ENCODE assay signal across 12 mouse cellular contexts in the genomic region with DNA sequence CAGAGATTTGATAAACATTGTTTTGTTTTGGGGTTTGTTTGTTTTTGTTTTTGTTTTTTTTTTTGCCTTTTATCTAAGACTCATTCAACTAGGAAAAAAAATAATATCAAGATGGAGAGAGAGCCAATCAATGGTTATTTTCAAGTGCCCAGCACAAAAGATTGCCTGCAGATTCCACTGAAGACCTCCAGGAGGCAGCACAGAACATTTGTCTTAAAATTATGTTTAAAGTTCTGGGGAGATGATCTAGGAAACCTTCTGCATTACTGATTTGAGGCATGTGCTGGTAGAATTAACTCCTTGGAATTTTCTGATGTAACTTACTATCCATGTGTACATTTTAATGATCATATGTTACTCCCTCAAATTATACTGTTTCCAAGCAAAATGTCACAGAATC.
DNase-seq lines count a peak whose midpoint lies in the region; ATAC-seq and TF ChIP-seq lines count a peak whose summit lies in the region.
"Had no signal": no experiment of that assay in that cellular context is flagged by ENCODE, and none has a peak within 500 bp of the region (broad histone marks: within the 10 kb centered on the region; RNA-seq: fewer than 3 reads in every experiment).

No protein-coding gene starts in this region.

- no peak overlapping the region for H3K4me2 ChIP-seq in forebrain, embryonic 14.5 days (ENCODE audit: low read length)
- no peak overlapping the region for H3K4me2 ChIP-seq in forebrain, embryonic 16.5 days (ENCODE audit: low read length)
- no peak overlapping the region for H3K4me2 ChIP-seq in lung, postnatal 0 days (replicated peaks; ENCODE audit: low read depth, low read length)
- H3K4me2 ChIP-seq: forebrain, embryonic 12.5 days; midbrain, embryonic 12.5 days had no signal

- H3K9me3 ChIP-seq in forebrain, embryonic 14.5 days (replicated peaks; ENCODE audit: control insufficient read depth, low read length), result no peaks in the 10 kb centered on the region
- no peaks in the 10 kb centered on the region for H3K9me3 ChIP-seq in forebrain, embryonic 16.5 days (ENCODE audit: control insufficient read depth, low read length)
- H3K9me3 ChIP-seq in lung, postnatal 0 days (ENCODE audit: low read length), result no peaks in the 10 kb centered on the region
- H3K9me3 ChIP-seq: forebrain, embryonic 12.5 days; midbrain, embryonic 12.5 days had no signal

- no peak overlapping the region for H3K27ac ChIP-seq in forebrain, embryonic 14.5 days (ENCODE audit: low read depth, low read length)
- H3K27ac ChIP-seq in forebrain, embryonic 16.5 days (ENCODE audit: low read length), result no peak overlapping the region
- no peak overlapping the region for H3K27ac ChIP-seq in lung, postnatal 0 days (ENCODE audit: low read length)
- H3K27ac ChIP-seq: forebrain, embryonic 12.5 days; midbrain, embryonic 12.5 days had no signal

- no peak overlapping the region for H3K4me3 ChIP-seq in forebrain, embryonic 14.5 days (ENCODE audit: low read depth, low read length)
- no peak overlapping the region for H3K4me3 ChIP-seq in forebrain, embryonic 16.5 days (replicated peaks; ENCODE audit: low read length)
- no peak overlapping the region for H3K4me3 ChIP-seq in lung, postnatal 0 days (ENCODE audit: low read depth, low read length)
- H3K4me3 ChIP-seq: forebrain, embryonic 12.5 days; midbrain, embryonic 12.5 days had no signal

- no peak for ATAC-seq in forebrain, embryonic 14.5 days
- ATAC-seq in forebrain, embryonic 16.5 days, result no peak
- no peak for ATAC-seq in lung, postnatal 0 days

- TF ChIP-seq EP300 in lung, postnatal 0 days (IDR thresholded peaks at IDR 0.05), result no peak

- no peaks in the 10 kb centered on the region for H3K4me1 ChIP-seq in forebrain, embryonic 14.5 days (ENCODE audit: control insufficient read depth, insufficient read depth, low read length)
- no peaks in the 10 kb centered on the region for H3K4me1 ChIP-seq in forebrain, embryonic 16.5 days (replicated peaks; ENCODE audit: control insufficient read depth, insufficient read depth, low read length)
- H3K4me1 ChIP-seq in lung, postnatal 0 days (ENCODE audit: insufficient read depth, low read depth, low read length), result no peaks in the 10 kb centered on the region
- H3K4me1 ChIP-seq: forebrain, embryonic 12.5 days; midbrain, embryonic 12.5 days had no signal

- no peaks in the 10 kb centered on the region for H3K27me3 ChIP-seq in forebrain, embryonic 14.5 days (replicated peaks; ENCODE audit: control insufficient read depth, insufficient read depth, low read length)
- no peaks in the 10 kb centered on the region for H3K27me3 ChIP-seq in forebrain, embryonic 16.5 days (replicated peaks; ENCODE audit: control insufficient read depth, insufficient read depth, low read length)
- H3K27me3 ChIP-seq in lung, postnatal 0 days (replicated peaks; ENCODE audit: insufficient read depth, low read length), result no peaks in the 10 kb centered on the region
- H3K27me3 ChIP-seq in splenic B cell, adult 2 months (ENCODE audit: control insufficient read depth, insufficient read depth, low read length, poor library complexity, severe bottlenecking), result no peaks in the 10 kb centered on the region
- H3K27me3 ChIP-seq: forebrain, embryonic 12.5 days; midbrain, embryonic 12.5 days had no signal

- H3K36me3 ChIP-seq in forebrain, embryonic 14.5 days (ENCODE audit: control insufficient read depth, insufficient read depth, low read length), result no peaks in the 10 kb centered on the region
- H3K36me3 ChIP-seq in forebrain, embryonic 16.5 days (ENCODE audit: control insufficient read depth, insufficient read depth), result no peaks in the 10 kb centered on the region
- H3K36me3 ChIP-seq in lung, postnatal 0 days (ENCODE audit: insufficient read depth, low read length), result no peaks in the 10 kb centered on the region
- no peaks in the 10 kb centered on the region for H3K36me3 ChIP-seq in splenic B cell, adult 2 months (ENCODE audit: control insufficient read depth, insufficient read depth, low read length, poor library complexity, severe bottlenecking)
- H3K36me3 ChIP-seq: forebrain, embryonic 12.5 days; midbrain, embryonic 12.5 days had no signal

- DNase-seq in forebrain, embryonic 14.5 days (ENCODE audit: low spot score), result peak; percentile 0
- DNase-seq in lung, postnatal 0 days (ENCODE audit: low spot score), result no peak
- DNase-seq in lung, postnatal 4 days, result no peak
- peak; percentile 4 for DNase-seq in c-Kit-positive CD71-positive TER-119-positive erythroid progenitor cells, embryonic 14.5 days (ENCODE audit: low spot score)
- peak; percentile 57 for DNase-seq in splenic B cell, adult 2 months (ENCODE audit: low read depth, low spot score)
- no peak for DNase-seq in layer of hippocampus, postnatal 25 days (ENCODE audit: extremely low spot score in 1 of 2, low spot score in 1 of 2)
- DNase-seq in ovary, postnatal 10 days (ENCODE audit: low spot score), result no peak
- DNase-seq: right cerebral cortex, postnatal 14 days; thymus, postnatal 36 days had no signal

- H3K9ac ChIP-seq in forebrain, embryonic 14.5 days (ENCODE audit: low read length), result no peak overlapping the region
- H3K9ac ChIP-seq in forebrain, embryonic 16.5 days (replicated peaks; ENCODE audit: low read depth, low read length), result no peak overlapping the region
- no peak overlapping the region for H3K9ac ChIP-seq in lung, postnatal 0 days (replicated peaks; ENCODE audit: low read depth)
- H3K9ac ChIP-seq: forebrain, embryonic 12.5 days; midbrain, embryonic 12.5 days had no signal

- peak; percentile 46 for TF ChIP-seq CTCF in lung, postnatal 0 days (IDR thresholded peaks at IDR 0.05)

Comparison
In these comparisons a context has a peak if more than half of its experiments do, and no peak if none do; other contexts are left out.
1. DNase-seq: peak in forebrain, embryonic 14.5 days (single experiment), c-Kit-positive CD71-positive TER-119-positive erythroid progenitor cells, embryonic 14.5 days (single experiment) and splenic B cell, adult 2 months (single experiment); none in lung, postnatal 0 days (single experiment), lung, postnatal 4 days (0 of 2), layer of hippocampus, postnatal 25 days (0 of 2) and ovary, postnatal 10 days (single experiment).